Mouse (Mus musculus): ENCODE results near the gene Zp2. TPM values are rescaled to one million over a fixed set of nuclear protein-coding genes. Genes with fewer than 3 reads are reported as not detected.
A peak's percentile ranks its signal among the peaks of the same experiment; 100 is the strongest.

Zp2 gene
- total and polyA plus RNA-seq, 2 experiments from 2014 or later = not detected

DNA sequence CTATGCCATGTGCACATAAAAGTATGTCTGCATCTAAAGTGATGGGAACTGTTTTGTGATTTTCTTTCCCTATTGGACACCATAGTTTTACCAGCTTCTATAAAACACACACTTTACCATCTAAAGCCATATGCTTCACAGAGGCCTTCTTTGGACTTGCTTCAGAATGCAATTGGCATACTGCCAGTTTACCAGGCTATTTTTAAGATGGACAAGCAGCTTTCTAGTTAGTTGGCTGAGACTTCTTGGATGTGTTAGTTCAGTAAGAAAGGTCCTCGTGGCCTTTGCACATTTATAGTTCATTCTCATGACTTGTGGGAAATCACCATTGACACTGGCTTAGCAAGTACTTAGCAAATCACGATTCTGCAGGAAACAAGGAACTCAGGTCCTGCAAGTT, 38.7 kb downstream of the Zp2 start:
- Histone ChIP-seq H3K4me2 (ENCODE audit: low read depth, low read length, poor library complexity, severe bottlenecking) (no peak overlapping the region), H3K36me3 (ENCODE audit: insufficient read depth, low read length) (no peaks in the 10 kb centered on the region), H3K4me1 (ENCODE audit: insufficient read depth, low read length) (no peaks in the 10 kb centered on the region), H3K4me3 (ENCODE audit: low read depth, low read length) (no peak overlapping the region), H3K9me3 (ENCODE audit: low read length) (no peaks in the 10 kb centered on the region), H3K27ac (ENCODE audit: low read depth, low read length) (no peak overlapping the region), H3K9ac (replicated peaks; ENCODE audit: low read length, poor library complexity, severe bottlenecking) (no peak overlapping the region), H3K27me3 (ENCODE audit: insufficient read depth, low read length) (no peaks in the 10 kb centered on the region)
- DNase-seq (ENCODE audit: low spot score) (no peak), ATAC-seq (ENCODE audit: low FRiP score) (no peak)
- 57% methylated on average over 2 of the region's 2 CpGs for WGBS
- TF ChIP-seq CTCF (IDR thresholded peaks at IDR 0.05) = no peak

GRCm38 (mm10) chr7:120104975-120105374, 40.1 kb downstream of the Zp2 start:
- Histone ChIP-seq H3K4me1 (ENCODE audit: insufficient read depth, low read length) (no peaks in the 10 kb centered on the region), H3K4me2 (ENCODE audit: low read depth, low read length, poor library complexity, severe bottlenecking) (no peak overlapping the region), H3K9ac (replicated peaks; ENCODE audit: low read length, poor library complexity, severe bottlenecking) (no peak overlapping the region), H3K36me3 (ENCODE audit: insufficient read depth, low read length) (no peaks in the 10 kb centered on the region), H3K9me3 (ENCODE audit: low read length) (no peaks in the 10 kb centered on the region), H3K27ac (ENCODE audit: low read depth, low read length) (no peak overlapping the region), H3K4me3 (ENCODE audit: low read depth, low read length) (no peak overlapping the region), H3K27me3 (ENCODE audit: insufficient read depth, low read length) (no peaks in the 10 kb centered on the region)
- DNase-seq (ENCODE audit: low spot score) (peak; percentile 58), ATAC-seq (ENCODE audit: low FRiP score) (peak; percentile 51; the same call in 1 of the 2 replicates)
- TF ChIP-seq CTCF (IDR thresholded peaks at IDR 0.05) = peak; percentile 77
- WGBS = 45% methylated on average over 3 of the region's 3 CpGs

- TF ChIP-seq CTCF (IDR thresholded peaks at IDR 0.05) = no peak
- Histone ChIP-seq H3K36me3 (ENCODE audit: insufficient read depth, low read length) (no peaks in the 10 kb centered on the region), H3K9me3 (ENCODE audit: low read length) (no peaks in the 10 kb centered on the region), H3K4me2 (ENCODE audit: low read depth, low read length, poor library complexity, severe bottlenecking) (peak overlapping the region; percentile 75), H3K4me3 (ENCODE audit: low read depth, low read length) (peak overlapping the region; percentile 48), H3K4me1 (ENCODE audit: insufficient read depth, low read length) (no peaks in the 10 kb centered on the region), H3K9ac (replicated peaks; ENCODE audit: low read length, poor library complexity, severe bottlenecking) (peak overlapping the region; percentile 46; the same call in 1 of the 2 replicates), H3K27me3 (ENCODE audit: insufficient read depth, low read length) (no peaks in the 10 kb centered on the region), H3K27ac (ENCODE audit: low read depth, low read length) (no peak overlapping the region)
- WGBS = 3% methylated on average over 25 of the region's 25 CpGs
- ATAC-seq (ENCODE audit: low FRiP score) = peak; percentile 6; the same call in 1 of the 2 replicates
- DNase-seq (ENCODE audit: low spot score) = no peak
These were observed 42.0 kb downstream of the Zp2 start for GRCm38 (mm10) chr7:120103019-120103567.

DNA sequence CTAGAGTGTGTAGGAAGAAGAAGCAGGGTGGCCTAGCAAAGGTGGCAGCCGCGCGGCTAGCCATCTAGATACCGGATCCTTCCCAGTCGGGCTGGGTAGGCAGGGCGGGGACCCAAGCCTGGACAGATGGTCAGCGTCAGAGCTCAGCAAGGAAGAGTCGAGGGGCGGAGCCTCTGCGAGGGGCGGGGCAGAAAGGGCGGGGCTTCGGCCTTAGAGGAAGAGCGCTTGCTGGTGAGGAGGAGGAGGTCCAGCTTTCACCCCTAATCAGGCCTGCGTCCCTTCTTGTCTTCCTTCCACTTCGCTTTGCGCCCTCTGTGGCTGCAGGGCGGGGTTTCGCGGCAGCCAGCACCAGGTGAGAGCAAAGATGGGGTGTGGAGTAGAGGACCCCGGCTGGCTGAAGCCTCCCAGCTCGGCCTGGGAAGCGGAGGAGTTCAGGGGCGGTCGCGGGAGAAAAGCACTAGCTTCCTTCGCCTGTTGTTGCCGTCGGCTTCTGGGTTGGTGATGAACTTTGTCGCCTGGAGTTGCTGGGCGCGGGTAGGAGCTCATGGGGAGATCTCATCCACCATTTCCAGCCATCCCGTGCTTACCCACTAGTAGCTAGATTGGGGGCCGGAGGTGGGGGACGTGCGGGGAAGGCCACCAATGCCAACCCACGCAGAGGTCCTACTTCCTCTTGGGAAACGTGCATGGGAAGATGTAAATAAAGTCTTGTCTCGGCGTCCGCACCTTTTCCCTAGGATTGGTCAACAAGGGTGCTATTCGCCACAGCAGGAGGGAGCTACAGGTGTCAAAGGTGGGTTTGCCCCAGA, 42.7 kb downstream of the Zp2 start, which contains the start of gene Tmem159:
Gene Tmem159 (plus strand): TSS at position 190 of the 809 bp plus-strand sequence.
- Histone ChIP-seq H3K9ac (replicated peaks; ENCODE audit: low read length, poor library complexity, severe bottlenecking) (peak within 1 kb of the TSS; percentile 53), H3K4me2 (ENCODE audit: low read depth, low read length, poor library complexity, severe bottlenecking) (peak within 1 kb of the TSS; percentile 75)
- under 1% methylated on average over 39 of the region's 42 CpGs for WGBS

DNA sequence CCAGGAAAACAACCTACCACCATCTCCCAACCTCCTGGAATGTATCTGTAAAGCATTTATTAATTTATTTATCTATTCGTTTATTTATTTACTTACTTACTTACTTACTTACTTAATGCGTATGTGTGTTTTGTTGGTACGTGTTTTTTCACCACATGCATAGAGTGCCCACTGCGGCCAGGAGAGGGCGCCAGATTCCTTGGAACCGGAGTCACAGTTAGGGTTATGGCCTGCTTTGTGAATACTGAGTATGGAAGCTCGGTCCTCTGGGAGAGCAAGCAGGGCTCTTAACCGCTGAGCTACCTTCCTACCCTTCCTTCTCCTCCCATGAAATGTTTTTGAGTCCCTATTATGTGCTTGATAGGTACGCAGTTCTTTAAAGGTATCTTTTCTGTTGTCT, 46.7 kb downstream of the Zp2 start:
- Histone ChIP-seq H3K4me1 (ENCODE audit: insufficient read depth, low read length) (no peaks in the 10 kb centered on the region), H3K27me3 (ENCODE audit: insufficient read depth, low read length) (no peaks in the 10 kb centered on the region), H3K4me3 (ENCODE audit: low read depth, low read length) (no peak overlapping the region), H3K9me3 (ENCODE audit: low read length) (no peaks in the 10 kb centered on the region), H3K4me2 (ENCODE audit: low read depth, low read length, poor library complexity, severe bottlenecking) (no peak overlapping the region), H3K27ac (ENCODE audit: low read depth, low read length) (no peak overlapping the region), H3K9ac (replicated peaks; ENCODE audit: low read length, poor library complexity, severe bottlenecking) (no peak overlapping the region), H3K36me3 (ENCODE audit: insufficient read depth, low read length) (no peaks in the 10 kb centered on the region)
- peak; percentile 73 for TF ChIP-seq CTCF (IDR thresholded peaks at IDR 0.05)
- 30% methylated on average over 9 of the region's 9 CpGs for WGBS
- peak; percentile 53 for DNase-seq (ENCODE audit: low spot score)
- ATAC-seq (ENCODE audit: low FRiP score) = no peak

More for the DNA sequence above, 42.7 kb downstream of the Zp2 start, which contains the start of gene Tmem159:
- Histone ChIP-seq H3K27ac (ENCODE audit: low read depth, low read length) (no peak within 1 kb of the TSS), H3K4me3 (ENCODE audit: low read depth, low read length) (peak within 1 kb of the TSS; percentile 48), H3K4me1 (ENCODE audit: insufficient read depth, low read length) (no peaks in the 10 kb centered on the region), H3K36me3 (ENCODE audit: insufficient read depth, low read length) (no peaks in the 10 kb centered on the region), H3K9me3 (ENCODE audit: low read length) (no peaks in the 10 kb centered on the region), H3K27me3 (ENCODE audit: insufficient read depth, low read length) (no peaks in the 10 kb centered on the region)
- DNase-seq (ENCODE audit: low spot score) (peak; percentile 69), ATAC-seq (ENCODE audit: low FRiP score) (peak; percentile 80)
- TF ChIP-seq CTCF (IDR thresholded peaks at IDR 0.05) = peak; percentile 30; the same call in 1 of the 2 replicates

DNA sequence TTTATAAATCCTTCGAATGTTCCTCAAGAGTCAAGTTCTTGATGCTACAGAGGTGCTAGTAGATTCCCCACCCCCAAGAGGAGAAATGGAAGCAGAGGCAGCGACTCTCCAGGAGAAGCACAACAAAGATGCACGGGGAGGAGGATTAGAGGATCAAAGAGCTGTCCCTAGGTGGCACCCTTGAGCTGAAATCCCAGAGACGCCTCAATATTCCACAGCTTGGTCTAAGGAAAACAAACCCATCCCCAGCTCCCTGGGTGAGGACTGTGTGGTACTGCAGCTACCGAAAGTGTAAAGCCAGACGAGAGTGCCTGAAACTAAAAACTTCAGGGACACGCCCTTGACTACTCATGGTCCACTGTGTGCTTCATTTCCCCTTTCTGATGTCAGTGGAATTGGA, 47.2 kb downstream of the Zp2 start:
- DNase-seq (ENCODE audit: low spot score) (peak; percentile 56), ATAC-seq (ENCODE audit: low FRiP score) (peak; percentile 72; the same call in 1 of the 2 replicates)
- Histone ChIP-seq H3K9ac (replicated peaks; ENCODE audit: low read length, poor library complexity, severe bottlenecking) (no peak overlapping the region), H3K4me3 (ENCODE audit: low read depth, low read length) (no peak overlapping the region), H3K9me3 (ENCODE audit: low read length) (no peaks in the 10 kb centered on the region), H3K4me1 (ENCODE audit: insufficient read depth, low read length) (no peaks in the 10 kb centered on the region), H3K27me3 (ENCODE audit: insufficient read depth, low read length) (no peaks in the 10 kb centered on the region), H3K27ac (ENCODE audit: low read depth, low read length) (no peak overlapping the region), H3K36me3 (ENCODE audit: insufficient read depth, low read length) (no peaks in the 10 kb centered on the region), H3K4me2 (ENCODE audit: low read depth, low read length, poor library complexity, severe bottlenecking) (no peak overlapping the region)
- 10% methylated on average over 7 of the region's 7 CpGs for WGBS
- TF ChIP-seq CTCF (IDR thresholded peaks at IDR 0.05) = peak; percentile 64
